ENCODE assay signal across 23 mouse cellular contexts in genomic region chr8:57362881-57363280, GRCm38 (mm10). TPM values are rescaled to one million over a fixed set of nuclear protein-coding genes. Genes with fewer than 3 reads are reported as not detected.
A peak's percentile ranks its signal among the peaks of the same experiment; 100 is the strongest.
DNase-seq lines count a peak whose midpoint lies in the region; ATAC-seq lines count a peak whose summit lies in the region.
"Had no signal": no experiment of that assay in that cellular context is flagged by ENCODE, and none has a peak within 500 bp of the region (broad histone marks: within the 10 kb centered on the region; RNA-seq: fewer than 3 reads in every experiment).

No protein-coding gene starts in this region.

- H3K9ac ChIP-seq in midbrain, embryonic 16.5 days (ENCODE audit: low read depth, low read length), result no peak overlapping the region
- H3K9ac ChIP-seq: embryonic facial prominence, embryonic 12.5 days; forebrain, embryonic 15.5 days; hindbrain, embryonic 12.5 days; limb, embryonic 13.5 days; liver, embryonic 14.5 days had no signal

- no peak overlapping the region for H3K4me3 ChIP-seq in midbrain, embryonic 16.5 days (ENCODE audit: low read depth, low read length)
- H3K4me3 ChIP-seq: embryonic facial prominence, embryonic 12.5 days; forebrain, embryonic 15.5 days; hindbrain, embryonic 12.5 days; limb, embryonic 13.5 days had no signal

- H3K27ac ChIP-seq in midbrain, embryonic 16.5 days (ENCODE audit: low read length), result no peak overlapping the region
- H3K27ac ChIP-seq: embryonic facial prominence, embryonic 12.5 days; forebrain, embryonic 15.5 days; hindbrain, embryonic 12.5 days; limb, embryonic 13.5 days; liver, embryonic 14.5 days had no signal

- peak; percentile 32 for DNase-seq in kidney, adult 18-20 months
- DNase-seq in kidney, postnatal 4 days, result no peak
- DNase-seq in MEL-GATA-1-ER (ENCODE audit: extremely low read depth, low read depth), result peak; percentile 20
- peak; percentile 64 for DNase-seq in adrenal gland, adult 8-10 months
- peak; percentile 39 for DNase-seq in kidney, postnatal 14 days
- no peak for DNase-seq in testis, postnatal 10 days (ENCODE audit: low spot score)
- no peak for DNase-seq in layer of hippocampus, adult 9-10 months (ENCODE audit: low spot score)
- DNase-seq: cerebellum, adult 8-10 months; midbrain, embryonic 14.5 days; retina, postnatal 1 day; thymus, adult 18-20 months had no signal

- no peaks in the 10 kb centered on the region for H3K36me3 ChIP-seq in midbrain, embryonic 16.5 days (ENCODE audit: control insufficient read depth, insufficient read depth, low read length)
- H3K36me3 ChIP-seq: embryonic facial prominence, embryonic 12.5 days; forebrain, embryonic 15.5 days; G1E; hindbrain, embryonic 12.5 days; limb, embryonic 13.5 days had no signal

- H3K4me2 ChIP-seq in midbrain, embryonic 16.5 days (ENCODE audit: low read length), result no peak overlapping the region
- H3K4me2 ChIP-seq: embryonic facial prominence, embryonic 12.5 days; forebrain, embryonic 15.5 days; hindbrain, embryonic 12.5 days; limb, embryonic 13.5 days had no signal

- no peak for ATAC-seq in midbrain, embryonic 16.5 days
- ATAC-seq: CD4-positive, CD25-positive, alpha-beta regulatory T cell, adult 4 months; forebrain, embryonic 15.5 days had no signal

- no peaks in the 10 kb centered on the region for H3K9me3 ChIP-seq in midbrain, embryonic 16.5 days (replicated peaks; ENCODE audit: control insufficient read depth, low read length, poor library complexity, severe bottlenecking)
- H3K9me3 ChIP-seq: forebrain, embryonic 15.5 days; G1E; hindbrain, embryonic 12.5 days had no signal

- H3K4me1 ChIP-seq in midbrain, embryonic 16.5 days (ENCODE audit: control insufficient read depth, insufficient read depth, low read length), result no peaks in the 10 kb centered on the region
- H3K4me1 ChIP-seq: embryonic facial prominence, embryonic 12.5 days; forebrain, embryonic 15.5 days; hindbrain, embryonic 12.5 days had no signal

- no peaks in the 10 kb centered on the region for H3K27me3 ChIP-seq in midbrain, embryonic 16.5 days (ENCODE audit: control insufficient read depth, insufficient read depth, low read depth, low read length)
- H3K27me3 ChIP-seq: embryonic facial prominence, embryonic 12.5 days; hindbrain, embryonic 12.5 days had no signal

- WGBS in midbrain, embryonic 16.5 days, result 76% methylated on average over 2 of the region's 2 CpGs

RNA-seq across cellular contexts. Expression of gene Hand2, which starts 42.1 kb away (rescaled TPM):
- total RNA-seq in adrenal gland, adult 8-10 months (2022), result 10 to 100 TPM; 41.8 to 70.8 (median 51.0) TPM
- not detected in 2 replicates for polyA plus RNA-seq in midbrain, embryonic 16.5 days (2015; fragmentation: Nextera tagmentation; extraction: Ambion mirVana)
- total RNA-seq: common myeloid progenitor, adult 5-6 weeks; G1E; gastrocnemius, adult 18-20 months; granulocyte monocyte progenitor cell, adult 5-6 weeks; layer of hippocampus, postnatal 10 days had no signal
- polyA plus RNA-seq: CD4-positive, CD25-positive, alpha-beta regulatory T cell, adult 4 months; forebrain, embryonic 15.5 days; G1E; hindbrain, embryonic 12.5 days; midbrain, embryonic 14.5 days had no signal

Comparison
In these comparisons a context has a peak if more than half of its experiments do, and no peak if none do; other contexts are left out.
1. DNase-seq: peak in kidney, adult 18-20 months (single experiment), MEL-GATA-1-ER (single experiment), adrenal gland, adult 8-10 months (single experiment) and kidney, postnatal 14 days (single experiment); none in kidney, postnatal 4 days (0 of 2), testis, postnatal 10 days (single experiment) and layer of hippocampus, adult 9-10 months (single experiment).